Mouse (Mus musculus) liver, embryonic 13.5 days (tissue): ENCODE measurements around the gene Slfn3. TPM values are rescaled to one million over a fixed set of nuclear protein-coding genes. Genes with fewer than 3 reads are reported as not detected.
A peak's percentile ranks its signal among the peaks of the same experiment; 100 is the strongest.
"Not testable (repeated sequence)": the region's sequence is repeated elsewhere in the genome, so short reads cannot be mapped to it uniquely, and the experiment has no call there.

Experiments used
- ATAC-seq: fragments of 200-750 bp; cut with Nextera tagmentation; 2 replicates; pipeline ENCODE4 v1.8.0; 2017; ENCODE audit warnings: low read depth, mild to moderate bottlenecking, moderate number of reproducible peaks, moderate library complexity
- DNase-seq: peaks from one replicate; pipeline ENCODE4 v3.0.0; 2022
- H3K27ac ChIP-seq: fragments of 300-500 bp; sonication (generic); 2 replicates; pipeline ENCODE4 v1.5.1; 2015; ENCODE audit warnings: moderate library complexity, mild to moderate bottlenecking, inconsistent platforms
- H3K27me3 ChIP-seq: fragments of 300-500 bp; sonication (generic); 2 replicates; pipeline ENCODE4 v1.6.1; 2015; ENCODE audit warnings: mild to moderate bottlenecking, inconsistent platforms
- H3K36me3 ChIP-seq: fragments of 300-500 bp; sonication (generic); 2 replicates; pipeline ENCODE4 v1.6.1; 2015; ENCODE audit warnings: mild to moderate bottlenecking, inconsistent platforms
- H3K4me1 ChIP-seq: fragments of 300-500 bp; sonication (generic); replicated peaks from 2 replicates; pipeline ENCODE4 v1.6.1; 2015; ENCODE audit warnings: inconsistent platforms
- H3K4me2 ChIP-seq: fragments of 300-500 bp; sonication (generic); 2 replicates; pipeline ENCODE4 v1.6.1; 2015; ENCODE audit warnings: inconsistent platforms, mild to moderate bottlenecking, moderate library complexity
- H3K4me3 ChIP-seq: fragments of 300-500 bp; sonication (generic); replicated peaks from 2 replicates; pipeline ENCODE4 v1.5.1; 2015; ENCODE audit warnings: mild to moderate bottlenecking, inconsistent platforms
- H3K9ac ChIP-seq: fragments of 300-500 bp; sonication (generic); 2 replicates; pipeline ENCODE4 v1.6.1; 2015; ENCODE audit warnings: mild to moderate bottlenecking, inconsistent platforms
- H3K9me3 ChIP-seq: fragments of 300-500 bp; sonication (generic); replicated peaks from 2 replicates; pipeline ENCODE4 v1.6.1; 2016; ENCODE audit warnings: inconsistent platforms
- WGBS: fragments of 180-500 bp; shearing (Covaris S2); methylation state at CpG from one replicate; pipeline ENCODE4 v1.1.7; 2015; ENCODE audit not compliant: insufficient replicate concordance; 5-methylcytosine and 5-hydroxymethylcytosine counted together
- polyA plus RNA-seq: library from polyadenylated mRNA; unstranded; fragments of >200 nt; fragmentation: Nextera tagmentation; extraction: Ambion mirVana; gene quantifications from 2 replicates; pipeline ENCODE4 v1.2.1, GENCODE M21; 2015

The Slfn3 gene
- polyA plus RNA-seq, 1 experiment from 2014 or later: 1.2 TPM

DNA sequence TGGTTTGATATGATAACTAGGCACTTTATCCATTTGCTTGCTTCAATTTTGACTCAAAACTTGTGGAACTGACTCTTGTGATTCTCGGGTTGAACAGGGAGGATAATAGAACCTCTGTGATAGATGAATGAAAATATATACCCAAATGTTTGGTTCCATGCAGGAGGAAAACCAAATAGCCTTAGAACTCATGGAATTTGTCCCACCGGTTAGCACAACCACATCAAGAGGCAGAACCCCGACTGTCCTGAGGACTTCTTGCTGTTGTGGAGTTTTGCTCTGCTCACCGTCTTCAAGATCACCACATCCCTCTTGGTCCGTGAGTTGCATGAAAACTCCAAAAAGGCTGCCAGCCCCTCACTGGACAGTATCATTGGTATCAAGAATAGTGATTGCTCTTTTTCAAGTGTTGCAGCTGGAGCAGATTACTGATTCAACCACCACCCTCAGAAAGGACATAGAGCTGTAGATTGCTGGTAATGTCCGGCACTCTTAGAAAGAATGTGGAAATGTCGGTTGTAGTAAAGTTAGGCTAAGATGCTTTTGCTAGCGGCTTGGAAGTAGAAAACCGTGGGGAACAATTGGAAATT is 34.3 kb downstream of the Slfn3 start:
- no peak for ATAC-seq
- Histone ChIP-seq H3K4me1 (peaks cover 19% of the 10 kb centered on the region; the same call in 1 of the 2 replicates), H3K36me3 (peaks cover 20% of the 10 kb centered on the region), H3K9me3 (no peaks in the 10 kb centered on the region), H3K4me2 (peak overlapping the region; percentile 67), H3K27me3 (no peaks in the 10 kb centered on the region), H3K27ac (peak overlapping the region; percentile 84; the same call in 1 of the 2 replicates), H3K9ac (peak overlapping the region; percentile 79), H3K4me3 (peak overlapping the region; percentile 68)
- DNase-seq: no peak
- WGBS: 76% methylated on average over 9 of the region's 9 CpGs

DNA sequence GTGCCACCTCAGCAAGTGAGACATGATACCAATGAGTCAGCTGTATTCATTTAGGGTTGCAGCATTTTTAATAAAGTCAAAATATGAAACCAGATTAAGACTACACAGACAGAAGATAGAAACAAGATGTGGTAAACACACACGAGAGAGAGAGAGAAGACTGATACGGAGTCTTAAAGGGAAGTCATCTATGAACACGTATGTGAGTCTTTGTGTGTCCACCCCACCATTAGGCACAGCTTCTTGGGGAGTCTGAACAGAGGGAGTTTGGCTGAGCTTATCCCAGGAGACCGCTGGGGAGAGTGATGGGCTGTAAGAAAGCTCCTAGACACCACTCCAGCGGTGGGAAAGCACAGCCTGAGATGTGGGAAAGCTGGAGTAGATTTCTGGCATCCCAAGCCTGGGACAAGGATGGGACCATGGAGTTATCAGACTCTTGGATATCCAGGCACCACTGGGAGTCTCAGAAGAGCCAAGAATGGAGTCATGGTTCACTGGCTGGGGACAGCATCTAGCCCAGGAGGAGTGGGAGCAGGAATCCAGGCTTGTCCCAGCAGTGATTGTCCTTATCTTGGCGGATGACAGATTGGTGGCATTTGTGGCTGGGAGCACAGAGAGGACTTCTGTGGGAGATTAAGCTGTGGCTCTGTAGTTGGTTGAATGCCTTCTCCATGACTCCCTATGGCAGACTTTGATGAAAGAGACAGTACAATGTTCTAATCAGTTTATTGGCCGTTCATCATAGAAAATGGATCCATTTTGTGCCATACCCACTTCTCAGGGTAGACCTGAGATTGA is 37.0 kb downstream of the Slfn3 start:
- 65% methylated on average over 7 of the region's 7 CpGs for WGBS

DNA sequence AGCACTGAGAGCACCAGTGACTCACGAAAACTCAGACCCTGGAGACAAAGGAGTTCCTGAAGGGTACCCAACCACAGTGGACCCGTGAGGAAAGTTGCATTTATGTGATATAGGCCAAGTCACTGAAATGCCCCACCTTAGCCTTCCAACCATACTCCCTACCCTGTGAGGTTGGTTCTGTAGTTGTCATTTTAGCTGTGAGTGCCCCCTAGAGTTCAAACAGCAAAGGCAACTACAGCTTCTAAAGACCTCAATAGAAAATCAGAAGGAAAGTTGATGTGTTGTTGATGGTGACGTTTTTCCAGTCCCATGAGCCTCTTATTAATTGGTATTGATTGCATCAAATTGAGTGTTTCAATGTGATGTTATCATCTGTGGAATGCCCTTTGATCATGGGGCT is 39.8 kb downstream of the Slfn3 start:
- Histone ChIP-seq H3K4me1 (peaks cover 32% of the 10 kb centered on the region), H3K4me3 (no peak overlapping the region), H3K9ac (no peak overlapping the region), H3K27ac (peak overlapping the region; percentile 15; the same call in 1 of the 2 replicates), H3K36me3 (peaks cover 15% of the 10 kb centered on the region), H3K4me2 (no peak overlapping the region), H3K27me3 (no peaks in the 10 kb centered on the region), H3K9me3 (no peaks in the 10 kb centered on the region)
- 43% methylated on average over 3 of the region's 3 CpGs for WGBS
- DNase-seq (no peak), ATAC-seq (peak; percentile 64)

More for the DNA sequence above, 37.0 kb downstream of the Slfn3 start:
- Histone ChIP-seq H3K36me3 (peaks cover 20% of the 10 kb centered on the region), H3K4me1 (peaks cover 27% of the 10 kb centered on the region), H3K9ac (no peak overlapping the region), H3K9me3 (no peaks in the 10 kb centered on the region), H3K27me3 (no peaks in the 10 kb centered on the region), H3K4me2 (no peak overlapping the region), H3K4me3 (no peak overlapping the region), H3K27ac (no peak overlapping the region)
- ATAC-seq (no peak), DNase-seq (no peak)

- H3K27me3 ChIP-seq, H3K9me3 ChIP-seq, H3K4me3 ChIP-seq, DNase-seq, H3K36me3 ChIP-seq, H3K9ac ChIP-seq: not testable (repeated sequence)
- H3K4me2 ChIP-seq: peak overlapping the region; percentile 17; the same call in 1 of the 2 replicates
- ATAC-seq: peak; percentile 55; the same call in 1 of the 2 replicates
- peaks cover 38% of the 10 kb centered on the region for H3K4me1 ChIP-seq
- peak overlapping the region; percentile 35 for H3K27ac ChIP-seq
- 23% methylated on average over 5 of the region's 5 CpGs for WGBS
These were observed 42.5 kb downstream of the Slfn3 start for GRCm38 (mm10) chr11:83233621-83234020.

DNA sequence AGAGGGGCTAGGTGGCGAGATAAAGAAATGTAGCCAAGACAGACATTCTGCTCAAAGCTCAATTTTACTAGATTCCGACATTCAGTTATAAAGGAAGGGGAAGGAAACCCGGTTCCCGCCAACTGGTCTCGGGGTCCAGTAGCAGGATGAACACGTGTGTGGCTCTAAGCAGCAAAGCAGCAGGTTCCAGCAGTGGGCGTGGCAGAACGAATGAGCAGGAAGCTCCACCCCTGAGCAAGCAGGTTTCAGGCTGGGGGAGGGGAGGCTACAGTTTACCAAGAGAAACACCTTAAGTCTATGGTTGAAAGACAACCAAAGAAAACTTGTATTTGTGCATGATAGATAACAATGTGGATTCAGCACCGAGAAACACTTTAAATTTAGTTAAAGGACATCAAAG is 46.3 kb downstream of the Slfn3 start:
- DNase-seq, ATAC-seq, H3K27me3 ChIP-seq, H3K4me2 ChIP-seq, H3K4me3 ChIP-seq, H3K9me3 ChIP-seq, H3K9ac ChIP-seq, H3K36me3 ChIP-seq, H3K27ac ChIP-seq: not testable (repeated sequence)
- WGBS: 65% methylated on average over 9 of the region's 9 CpGs
- peaks cover 32% of the 10 kb centered on the region for H3K4me1 ChIP-seq

DNA sequence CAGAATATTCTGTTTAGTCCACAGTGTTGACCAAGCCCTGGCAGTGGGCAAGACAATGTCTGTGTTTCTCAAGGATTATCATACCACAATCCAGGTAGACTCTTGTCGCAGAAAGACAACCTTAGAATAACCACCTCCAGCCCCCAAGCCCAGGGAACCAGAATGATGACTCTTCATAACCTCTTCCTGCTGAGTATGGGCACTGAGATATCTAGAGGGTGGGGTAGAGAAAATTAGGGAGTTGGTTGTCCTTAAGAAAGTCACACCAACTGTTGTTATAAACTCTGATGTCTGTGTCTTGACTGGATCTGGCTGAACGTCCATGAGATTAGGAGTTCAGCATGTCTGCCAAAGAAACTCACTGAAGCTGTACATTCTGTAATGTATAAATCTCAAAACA is 47.3 kb downstream of the Slfn3 start:
- Histone ChIP-seq H3K4me2 (no peak overlapping the region), H3K4me3 (no peak overlapping the region), H3K9me3 (no peaks in the 10 kb centered on the region), H3K27me3 (no peaks in the 10 kb centered on the region), H3K9ac (no peak overlapping the region), H3K36me3 (no peaks in the 10 kb centered on the region; the same call in 1 of the 2 replicates), H3K4me1 (peaks cover 27% of the 10 kb centered on the region), H3K27ac (peak overlapping the region; percentile 21; the same call in 1 of the 2 replicates)
- 60% methylated on average over 2 of the region's 2 CpGs for WGBS
- no peak for DNase-seq
- peak; percentile 74; the same call in 1 of the 2 replicates for ATAC-seq

DNA sequence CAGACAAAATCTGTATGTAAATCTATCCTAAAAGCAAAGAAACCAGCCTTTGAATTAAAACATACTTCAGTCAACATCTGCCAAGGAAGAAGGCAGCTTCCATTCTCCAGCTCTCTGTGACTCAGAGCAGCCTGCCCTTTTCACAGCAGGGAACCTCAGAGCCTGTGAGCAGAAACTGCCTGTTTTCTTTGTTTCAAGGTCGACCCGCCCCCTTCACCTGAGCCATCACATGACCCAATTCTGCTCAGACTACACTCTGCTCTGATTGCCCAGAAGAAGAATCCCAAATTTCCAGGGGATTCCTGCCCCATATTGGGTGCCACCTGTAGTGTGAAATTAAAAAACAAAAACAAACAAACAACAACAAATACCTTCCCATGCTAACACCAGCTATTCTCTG is 48.7 kb downstream of the Slfn3 start:
- no peak overlapping the region for H3K9ac ChIP-seq
- WGBS: 21% methylated on average over 2 of the region's 2 CpGs

DNA sequence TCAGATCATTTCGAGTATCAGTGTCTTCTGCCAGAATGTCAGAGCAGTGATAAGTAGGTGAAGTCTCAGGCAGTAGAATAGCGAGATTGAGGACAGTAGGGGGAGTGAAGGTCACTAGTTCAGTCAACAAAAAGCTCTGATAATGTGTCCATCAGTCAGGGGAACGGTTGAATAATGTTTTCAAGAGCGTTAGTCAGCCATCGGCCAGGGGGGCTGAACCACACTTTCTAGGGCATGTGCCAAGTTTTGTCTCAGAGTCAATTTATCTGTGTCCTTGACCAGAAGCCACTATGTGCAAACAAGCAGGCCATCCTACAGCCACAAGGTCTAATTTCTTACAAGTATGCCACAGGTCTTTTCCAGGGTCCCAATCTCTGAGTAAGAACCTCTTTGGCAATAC is 66.1 kb downstream of the Slfn3 start:
- H3K27me3 ChIP-seq, ATAC-seq, H3K9me3 ChIP-seq, H3K4me1 ChIP-seq, H3K4me2 ChIP-seq, DNase-seq, H3K4me3 ChIP-seq, H3K9ac ChIP-seq, H3K36me3 ChIP-seq, H3K27ac ChIP-seq: not testable (repeated sequence)
- WGBS: 43% methylated on average over 5 of the region's 5 CpGs

More for the DNA sequence above, 48.7 kb downstream of the Slfn3 start:
- Histone ChIP-seq H3K9me3 (no peaks in the 10 kb centered on the region), H3K27ac (no peak overlapping the region), H3K27me3 (no peaks in the 10 kb centered on the region), H3K4me3 (no peak overlapping the region), H3K4me1 (peaks cover 19% of the 10 kb centered on the region), H3K36me3 (peaks cover 5% of the 10 kb centered on the region), H3K4me2 (no peak overlapping the region)
- no peak for ATAC-seq
- no peak for DNase-seq

GRCm38 (mm10) chr11:83262673-83263072 is 71.5 kb downstream of the Slfn3 start:
- no peaks in the 10 kb centered on the region for H3K9me3 ChIP-seq
- H3K4me2 ChIP-seq: peak overlapping the region; percentile 53
- WGBS: 67% methylated on average over 1 of the region's 1 CpGs
- DNase-seq (peak; percentile 60), ATAC-seq (peak; percentile 90)
- H3K4me1 ChIP-seq: peaks cover 28% of the 10 kb centered on the region
- H3K9ac ChIP-seq: peak overlapping the region; percentile 55
- H3K27ac ChIP-seq: peak overlapping the region; percentile 91
- no peaks in the 10 kb centered on the region for H3K36me3 ChIP-seq
- H3K27me3 ChIP-seq: no peaks in the 10 kb centered on the region
- peak overlapping the region; percentile 6; the same call in 1 of the 2 replicates for H3K4me3 ChIP-seq

DNA sequence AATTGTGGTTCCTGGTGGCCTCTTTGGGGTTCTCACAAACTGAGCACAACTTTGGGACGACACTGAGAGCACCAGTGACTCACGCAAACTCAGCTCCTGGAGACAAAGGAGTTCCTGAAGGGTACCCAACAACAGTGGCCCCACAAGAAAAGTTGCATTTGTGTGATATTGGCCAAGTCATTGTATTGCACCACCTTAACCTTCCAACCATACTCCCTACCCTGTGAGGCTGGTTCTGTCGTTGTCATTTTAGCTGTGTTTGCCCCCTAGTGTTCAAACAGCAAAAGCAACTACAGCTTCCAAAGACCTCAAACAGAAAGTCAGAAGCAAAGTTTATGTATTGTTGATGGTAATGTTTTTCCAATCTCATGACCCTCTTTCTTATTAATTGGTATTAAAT is 72.0 kb downstream of the Slfn3 start:
- peak overlapping the region; percentile 53 for H3K4me2 ChIP-seq
- peak overlapping the region; percentile 55 for H3K9ac ChIP-seq

More for the DNA sequence above, 72.0 kb downstream of the Slfn3 start:
- WGBS: 36% methylated on average over 3 of the region's 3 CpGs
- peak overlapping the region; percentile 6; the same call in 1 of the 2 replicates for H3K4me3 ChIP-seq
- no peaks in the 10 kb centered on the region for H3K36me3 ChIP-seq
- peaks cover 28% of the 10 kb centered on the region for H3K4me1 ChIP-seq
- peak; percentile 82 for ATAC-seq
- peak; percentile 29 for DNase-seq
- no peaks in the 10 kb centered on the region for H3K9me3 ChIP-seq
- H3K27ac ChIP-seq: peak overlapping the region; percentile 91
- H3K27me3 ChIP-seq: no peaks in the 10 kb centered on the region
